Mouse (Mus musculus) liver, embryonic 12.5 days (tissue): ENCODE data around the gene Gm21170. TPM values are rescaled to one million over a fixed set of nuclear protein-coding genes. Genes with fewer than 3 reads are reported as not detected.
"Not testable (repeated sequence)": the region's sequence is repeated elsewhere in the genome, so short reads cannot be mapped to it uniquely, and the experiment has no call there.

ENCODE experiments used
- ATAC-seq: fragments of 200-750 bp; cut with Nextera tagmentation; 2 replicates; pipeline ENCODE4 v1.8.0; 2017; ENCODE audit warnings: moderate number of reproducible peaks, mild to moderate bottlenecking, moderate library complexity
- H3K27ac ChIP-seq: fragments of 300-500 bp; sonication (generic); 2 replicates; pipeline ENCODE4 v1.5.1; 2016; ENCODE audit warnings: mild to moderate bottlenecking
- H3K27me3 ChIP-seq: fragments of 300-500 bp; sonication (generic); replicated peaks from 2 replicates; pipeline ENCODE4 v1.6.1; 2016; ENCODE audit warnings: mild to moderate bottlenecking, moderate library complexity
- H3K36me3 ChIP-seq: fragments of 300-500 bp; sonication (generic); 2 replicates; pipeline ENCODE4 v1.6.1; 2016; ENCODE audit warnings: mild to moderate bottlenecking, moderate library complexity
- H3K4me1 ChIP-seq: fragments of 300-500 bp; sonication (generic); 2 replicates; pipeline ENCODE4 v1.6.1; 2016
- H3K4me2 ChIP-seq: fragments of 300-500 bp; sonication (generic); 2 replicates; pipeline ENCODE4 v1.6.1; 2016; ENCODE audit warnings: mild to moderate bottlenecking, moderate library complexity
- H3K4me3 ChIP-seq: fragments of 300-500 bp; sonication (generic); 2 replicates; pipeline ENCODE4 v1.5.1; 2016; ENCODE audit warnings: mild to moderate bottlenecking, moderate library complexity
- H3K9ac ChIP-seq: fragments of 300-500 bp; sonication (generic); 2 replicates; pipeline ENCODE4 v1.6.1; 2016; ENCODE audit warnings: mild to moderate bottlenecking, moderate library complexity
- H3K9me3 ChIP-seq: fragments of 300-500 bp; sonication (generic); replicated peaks from 2 replicates; pipeline ENCODE4 v1.6.1; 2016; ENCODE audit warnings: mild to moderate bottlenecking, moderate library complexity
- WGBS: fragments of 180-500 bp; shearing (Covaris S2); methylation state at CpG from one replicate; pipeline ENCODE4 v1.1.7; 2016; ENCODE audit not compliant: insufficient replicate concordance; 5-methylcytosine and 5-hydroxymethylcytosine counted together
- polyA plus RNA-seq: library from polyadenylated mRNA; unstranded; fragments of >200 nt; fragmentation: Nextera tagmentation; extraction: Ambion mirVana; gene quantifications from 2 replicates; pipeline ENCODE4 v1.2.1, GENCODE M21; 2016

The Gm21170 gene
- not detected in 2 replicates for polyA plus RNA-seq

GRCm38 (mm10) chrY:47690998-47691397 is at the start of gene Gm21170:
Gene Gm21170, minus strand, starts transcription at chrY:47691098.
- H3K27ac ChIP-seq, H3K36me3 ChIP-seq, H3K27me3 ChIP-seq, H3K4me2 ChIP-seq, H3K4me1 ChIP-seq, H3K9ac ChIP-seq, H3K4me3 ChIP-seq, H3K9me3 ChIP-seq, ATAC-seq: not testable (repeated sequence)
- no CpG with 5 or more reads among the region's 2 CpGs for WGBS

Other genes with a start within 250 kb of the Gm21170 start
- not detected in 2 replicates for gene Gm21256, start 240.1 kb downstream of the Gm21170 start, polyA plus RNA-seq